Mouse (Mus musculus) E14TG2a.4 (cell line): ENCODE measurements at regions not wholly inside any gene's neighbourhood (a gene's known extent, or its start where the extent isn't known, plus 50 kb on each side); places are given as distances from the start of the nearest gene placed in this dataset.

Source experiments
- CTCF ChIP-seq: conservative IDR thresholded peaks from 2 replicates; pipeline ENCODE4 v1.5.1; 2014; ENCODE audit warnings: low read length
- NANOG ChIP-seq: IDR thresholded peaks from 2 replicates; pipeline ENCODE4 v1.6.1; 2014; ENCODE audit warnings: borderline replicate concordance, low read length, mixed read lengths
- POU5F1 ChIP-seq: IDR thresholded peaks from 2 replicates; pipeline ENCODE4 v1.6.1; 2014; ENCODE audit warnings: low read length, borderline replicate concordance

- TF ChIP-seq CTCF = no peak
- no peak for TF ChIP-seq NANOG
- TF ChIP-seq POU5F1 = no peak
These were observed 202.1 kb downstream of the Bmp2 start for GRCm38 (mm10) chr2:133754088-133754487.
